Mouse (Mus musculus) left cerebral cortex, postnatal 14 days (tissue): Measurements from ENCODE around the gene Erbb3. TPM values are rescaled to one million over a fixed set of nuclear protein-coding genes. Genes with fewer than 3 reads are reported as not detected.
"Not testable (repeated sequence)": the region's sequence is repeated elsewhere in the genome, so short reads cannot be mapped to it uniquely, and the experiment has no call there.

Experiments
- DNase-seq, 2 experiments: peaks; one replicate each; pipeline ENCODE4 v3.0.0; 2021 to 2022; ENCODE audit warnings: low spot score in 2 of 2, mixed read lengths in 1 of 2
- intact Hi-C: fragments of 180-260 bp; cut with DNase I; formaldehyde crosslinking; loops from one replicate; pipeline ENCODE4 v1.15.1; 2025
- long read RNA-seq, 2 experiments: library from polyadenylated mRNA; stranded (forward); transcript quantifications; one replicate each; pipeline ENCODE4 v2.0.0; 2021
- total RNA-seq, 2 experiments: library from RNA; stranded (reverse); gene quantifications; 2 replicates each; pipeline ENCODE4 v1.2.3; 2021

The Erbb3 gene
- total RNA-seq = 1 to 10 TPM; 3.3 to 4.9 TPM
- long read RNA-seq, experiment 1, full-length matches to known transcripts = 1 of 3 reads
- long read RNA-seq, experiment 1, partial matches to known transcripts = 2 of 3 reads
- long read RNA-seq, experiment 1, other reads (novel, unspliced or antisense) = 0 of 3 reads
- long read RNA-seq, experiment 2, partial matches to known transcripts = 1 of 2 reads
- long read RNA-seq, experiment 2, other reads (novel, unspliced or antisense) = 1 of 2 reads

DNA sequence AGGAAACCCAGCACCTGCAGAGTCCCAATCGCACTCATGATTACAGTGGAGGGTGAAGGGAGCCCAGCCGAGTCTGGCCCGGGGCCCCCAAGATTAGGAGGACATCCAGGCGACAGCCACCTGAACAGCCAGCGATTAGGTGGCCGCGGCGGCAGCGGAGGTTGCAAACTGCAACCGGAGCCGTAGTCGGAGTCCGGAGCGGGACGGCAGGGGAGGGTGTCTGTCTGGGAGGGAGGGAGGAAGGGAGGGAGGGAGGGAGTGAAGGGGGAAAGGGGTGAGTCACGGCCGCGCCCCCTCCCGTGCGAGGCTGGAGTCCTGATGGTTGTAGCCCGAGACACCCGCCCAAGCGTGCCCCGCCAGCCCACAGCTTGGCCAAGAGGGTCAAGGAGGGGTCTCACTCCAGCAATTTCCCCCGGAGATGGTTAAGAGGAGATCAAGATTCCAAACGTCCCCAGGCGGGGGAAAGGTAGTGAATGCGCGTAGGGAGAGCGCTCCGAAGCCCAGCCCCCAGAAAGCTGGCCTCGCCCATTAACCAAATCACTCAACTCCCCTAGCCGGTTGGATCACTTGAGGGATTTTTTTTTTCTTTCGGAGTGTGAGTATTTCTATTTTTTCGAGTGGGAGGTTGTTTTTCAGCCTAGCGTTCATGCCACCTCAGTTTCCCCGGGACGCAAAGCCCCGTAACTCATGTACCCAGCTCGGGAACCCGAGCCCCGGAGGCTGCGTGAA, at the start of gene Erbb3:
Gene Erbb3, minus strand, starts transcription at position 189 of the 729 bp plus-strand sequence.
- DNase-seq = no peak
- intact Hi-C loops = no loop called here

DNA sequence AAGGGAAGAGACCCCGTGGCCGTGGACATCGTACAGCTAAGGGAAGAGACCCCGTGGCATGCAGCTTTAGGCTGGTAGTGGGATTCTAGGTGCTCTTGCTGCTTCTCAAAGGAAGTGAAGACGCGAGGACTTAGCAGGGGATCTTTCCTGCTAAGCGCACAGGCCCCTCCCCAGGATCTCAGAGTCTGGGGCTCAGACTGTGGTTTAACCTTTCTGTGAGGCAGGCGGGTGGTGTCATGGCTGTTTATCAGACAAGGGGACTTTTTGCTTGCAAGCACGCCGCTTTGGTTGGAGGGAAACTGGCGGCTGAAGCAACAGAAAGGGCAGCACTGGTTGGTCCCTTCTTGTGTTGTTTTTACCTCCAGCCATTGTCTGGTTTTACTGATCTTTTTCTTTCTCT, 47.6 kb upstream of the Erbb3 start:
- intact Hi-C loops = no loop called here
- DNase-seq = no peak

- no peak for DNase-seq
- intact Hi-C loops = no loop called here
These were observed 47.1 kb upstream of the Erbb3 start for GRCm38 (mm10) chr10:128636561-128636960.

- intact Hi-C loops = no loop called here
- no peak for DNase-seq
These were observed 46.2 kb upstream of the Erbb3 start for GRCm38 (mm10) chr10:128635697-128636096.

- no peak for DNase-seq
- intact Hi-C loops = no loop called here
These were observed 42.1 kb upstream of the Erbb3 start for GRCm38 (mm10) chr10:128631571-128631970.

GRCm38 (mm10) chr10:128630306-128630705, 40.9 kb upstream of the Erbb3 start:
- intact Hi-C loops, DNase-seq: not testable (repeated sequence)

- intact Hi-C loops = loop anchor here (10.0 kb wide), 1 partner anchor 265 kb away; the partner anchor contains the start of gene Gdf11
- DNase-seq = no peak
These were observed 40.3 kb upstream of the Erbb3 start for GRCm38 (mm10) chr10:128629746-128630145.

- no peak for DNase-seq
- intact Hi-C loops = loop anchor here (2.0 to 10.0 kb wide), 2 partner anchors 45 to 267 kb away; partner anchors contain the start of gene Gdf11
These were observed 38.2 kb upstream of the Erbb3 start for GRCm38 (mm10) chr10:128627398-128628317.

DNA sequence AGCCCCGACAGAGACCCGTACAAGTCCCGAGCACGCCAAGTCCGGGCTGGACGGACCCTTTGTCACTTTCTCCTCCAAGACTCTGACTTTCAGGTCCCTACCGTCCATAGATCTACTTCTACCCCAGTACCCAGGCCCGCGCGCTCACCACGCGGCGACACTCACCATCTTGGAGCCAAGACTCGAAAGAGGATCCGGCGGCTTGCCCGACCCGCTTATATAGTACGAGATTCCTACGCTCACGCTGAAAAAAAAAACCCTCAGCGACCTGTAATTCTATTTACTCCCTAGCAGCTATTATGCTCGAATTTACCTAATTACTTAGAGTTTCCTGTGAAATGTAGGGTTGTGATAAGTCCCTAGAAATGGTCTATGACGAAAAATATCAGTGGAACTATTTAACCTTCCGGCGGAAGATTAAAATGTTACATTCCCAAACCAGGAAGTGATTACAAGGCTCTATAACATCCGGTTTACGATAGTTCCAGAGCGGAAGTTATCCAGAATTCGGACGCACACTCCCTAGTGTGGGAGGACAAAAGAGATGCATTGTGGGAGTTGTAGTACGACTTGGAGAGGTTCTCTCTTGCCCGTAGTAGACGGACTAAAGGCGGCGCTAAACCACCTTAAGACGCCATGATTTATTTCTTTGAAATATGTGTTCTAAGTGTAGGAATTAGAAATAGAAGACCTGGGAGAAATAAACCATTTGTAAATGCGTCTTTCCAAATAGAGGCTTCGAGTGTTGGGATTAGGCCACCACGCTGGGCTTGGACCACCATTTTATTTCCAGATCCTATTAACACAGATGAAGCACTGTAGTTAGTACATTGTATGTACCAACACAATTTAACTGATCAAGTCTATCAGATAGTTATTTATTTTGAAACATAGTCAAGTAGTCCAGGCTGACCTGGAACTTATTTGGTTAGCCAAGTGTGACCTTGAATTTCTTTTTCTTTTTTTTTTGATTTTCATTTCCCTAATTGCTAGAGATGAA, 37.2 kb upstream of the Erbb3 start, which contains the start of gene Rps26:
Gene Rps26, minus strand, starts transcription at position 437 of the 1,000 bp plus-strand sequence.
- DNase-seq = peak; percentile 91 to 98
- intact Hi-C loops = loop anchor here (2.0 to 10.0 kb wide), 2 partner anchors 46 to 268 kb away; partner anchors contain the start of gene Gdf11

GRCm38 (mm10) chr10:128625287-128625894, 35.9 kb upstream of the Erbb3 start:
- DNase-seq = no peak
- intact Hi-C loops = loop anchor here (10.0 kb wide), 1 partner anchor 269 kb away; the partner anchor contains the start of gene Gdf11

DNA sequence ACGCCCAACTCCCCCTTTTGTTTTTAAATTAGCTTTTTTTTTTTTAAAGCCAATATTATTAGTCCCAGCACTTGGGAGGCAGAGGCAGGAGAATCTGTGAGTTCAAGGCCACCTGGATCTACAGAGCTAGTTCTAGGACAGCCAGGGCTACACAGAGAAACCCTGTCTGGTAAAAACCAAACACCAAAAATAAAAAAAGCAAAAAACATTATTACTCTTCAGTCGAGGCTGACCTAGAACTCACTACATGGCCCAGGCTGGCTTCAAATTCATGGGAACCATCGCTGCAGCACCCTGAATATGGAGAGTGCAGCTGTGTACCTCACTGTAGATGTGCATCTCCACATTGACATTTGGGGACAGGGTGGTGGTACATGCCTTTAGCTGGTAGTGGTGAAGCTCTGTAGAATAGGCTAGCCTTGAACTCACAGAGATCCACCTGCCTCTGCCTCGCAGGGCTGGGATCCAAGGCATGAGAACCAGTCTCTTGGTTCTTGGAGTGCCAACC, 33.7 kb upstream of the Erbb3 start:
- intact Hi-C loops = loop anchor here (10.0 kb wide), 1 partner anchor 272 kb away; the partner anchor contains the start of gene Gdf11
- DNase-seq = not testable (repeated sequence)

- intact Hi-C loops = loop anchor here (10.0 kb wide), 1 partner anchor 272 kb away; the partner anchor contains the start of gene Gdf11
- no peak for DNase-seq
These were observed 33.2 kb upstream of the Erbb3 start for GRCm38 (mm10) chr10:128622702-128623101.

DNA sequence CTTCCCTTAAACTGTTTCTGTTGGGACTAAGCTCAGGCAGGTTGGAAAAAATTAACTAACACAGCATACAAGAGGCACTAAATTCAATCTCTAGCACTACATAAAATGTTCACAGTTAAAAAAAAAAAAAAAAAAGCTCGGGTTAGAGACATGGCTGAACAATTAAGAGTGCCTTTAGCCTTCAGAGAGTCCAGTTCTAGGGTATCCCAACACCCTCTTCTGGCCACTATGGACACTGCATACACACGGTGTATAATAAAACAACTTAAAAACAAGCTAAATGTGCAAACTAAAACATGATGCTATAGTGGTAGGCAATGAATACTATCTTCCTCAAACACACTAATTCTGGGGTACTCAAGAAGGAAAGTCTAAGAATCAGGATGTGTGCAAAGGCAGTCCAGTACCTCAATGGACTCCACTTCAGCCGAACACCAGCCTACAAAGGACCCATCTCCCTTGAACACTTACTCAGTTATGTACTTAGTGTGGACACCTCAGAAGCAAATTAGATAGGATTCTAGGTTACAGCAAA, 32.6 kb upstream of the Erbb3 start:
- intact Hi-C loops = loop anchor here (10.0 kb wide), 1 partner anchor 273 kb away; the partner anchor contains the start of gene Gdf11
- no peak for DNase-seq

GRCm38 (mm10) chr10:128620241-128620640, 30.8 kb upstream of the Erbb3 start:
- no peak for DNase-seq
- intact Hi-C loops = loop anchor here (10.0 kb wide), 1 partner anchor 275 kb away; the partner anchor contains the start of gene Gdf11

DNA sequence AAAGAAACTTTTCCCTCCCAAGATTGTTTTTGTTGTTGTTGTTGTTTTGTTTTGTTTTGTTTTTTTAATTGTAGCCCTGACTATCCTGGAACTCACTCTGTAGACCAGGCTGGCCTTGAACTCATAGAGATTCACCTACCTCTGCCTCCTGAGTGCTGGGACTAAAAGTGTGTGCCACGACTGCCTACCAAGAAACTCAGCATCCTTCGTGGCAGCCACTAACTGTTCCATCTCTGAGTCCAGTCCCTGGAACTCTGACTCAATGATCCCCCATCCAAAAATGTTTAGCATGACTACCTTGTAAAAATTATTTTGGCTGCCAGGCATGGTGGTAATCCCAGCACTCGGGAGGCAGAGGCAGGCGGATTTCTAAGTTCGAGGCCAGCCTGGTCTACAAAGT, 29.7 kb upstream of the Erbb3 start:
- DNase-seq, intact Hi-C loops: not testable (repeated sequence)

GRCm38 (mm10) chr10:128618570-128618969, 29.1 kb upstream of the Erbb3 start:
- intact Hi-C loops = no loop called here
- DNase-seq = no peak

- intact Hi-C loops, DNase-seq: not testable (repeated sequence)
These were observed 26.5 kb upstream of the Erbb3 start for GRCm38 (mm10) chr10:128615798-128616448.
